Mouse (Mus musculus): ENCODE results near the gene Sh3gl3. TPM values are rescaled to one million over a fixed set of nuclear protein-coding genes. Genes with fewer than 3 reads are reported as not detected.
A peak's percentile ranks its signal among the peaks of the same experiment; 100 is the strongest.

Sh3gl3 gene
- total and polyA plus RNA-seq, 3 experiments = 0.27 to 0.70 (median 0.45) TPM

DNA sequence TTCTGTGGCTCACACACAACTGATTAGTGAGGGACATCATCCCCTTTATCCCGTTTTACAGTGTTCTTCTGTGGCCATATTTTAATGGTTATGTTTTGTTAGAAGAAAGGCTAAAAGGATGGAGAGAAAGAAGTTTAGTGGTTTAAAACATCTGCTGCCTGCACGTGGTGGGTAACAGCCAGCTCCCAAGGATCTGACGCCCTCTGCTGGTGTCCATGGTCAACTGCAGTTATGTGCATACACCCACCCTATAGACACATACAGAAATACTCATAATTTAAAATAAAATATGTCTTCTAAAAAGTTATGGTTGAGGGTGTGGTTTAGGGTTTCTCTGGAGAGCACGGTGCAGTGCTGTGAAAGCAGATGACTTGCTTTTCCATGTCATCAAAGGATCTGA lies 164.9 kb downstream of the Sh3gl3 start:
- H3K9ac ChIP-seq (ENCODE audit: low read depth, low read length) = no peak overlapping the region
- intact Hi-C loops (cut with DNase I) = loop anchor here (5.0 kb wide), 2 partner anchors 119 to 164 kb away; no protein-coding TSS in a partner anchor
- TF ChIP-seq POLR2A (IDR thresholded peaks at IDR 0.05; ENCODE audit: insufficient read depth, low read depth, low read length) = no peak
- peak; percentile 40 for TF ChIP-seq CTCF (IDR thresholded peaks at IDR 0.05)
- WGBS = 87% methylated on average over 4 of the region's 4 CpGs
- no peaks in the 10 kb centered on the region for H3K79me2 ChIP-seq (replicated peaks; ENCODE audit: control insufficient read depth, insufficient read depth, low read length)
- H3K4me1 ChIP-seq (ENCODE audit: control insufficient read depth, insufficient read depth, low read length) = peaks cover 5% of the 10 kb centered on the region
- no peak for DNase-seq
- H3K27me3 ChIP-seq (ENCODE audit: control insufficient read depth, insufficient read depth, low read length) = no peaks in the 10 kb centered on the region
- no peak overlapping the region for H3K4me3 ChIP-seq
- no peaks in the 10 kb centered on the region; the same call in 1 of the 2 replicates for H3K36me3 ChIP-seq (ENCODE audit: control insufficient read depth, insufficient read depth, low read length)
- H3K27ac ChIP-seq = no peak overlapping the region

DNA sequence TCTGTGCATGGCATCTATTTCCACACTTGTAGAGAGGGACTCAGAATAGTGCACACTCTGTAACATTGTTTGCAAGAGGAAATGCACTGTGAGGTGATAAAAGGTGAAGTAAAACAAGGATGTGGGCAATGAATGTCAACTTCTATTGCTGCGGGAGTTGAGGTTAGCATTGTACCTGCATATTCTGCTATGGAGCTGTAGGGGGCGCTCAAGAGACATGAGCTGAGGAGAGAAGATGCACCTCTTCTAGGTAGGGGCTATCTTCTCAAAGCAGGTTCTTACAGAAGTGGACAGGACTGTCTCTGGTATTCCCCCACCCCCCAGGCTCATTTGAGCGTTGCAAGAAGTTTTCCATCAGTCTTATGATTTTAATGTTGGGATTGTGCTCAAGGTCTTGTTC lies 165.6 kb downstream of the Sh3gl3 start:
- H3K27ac ChIP-seq = no peak overlapping the region
- TF ChIP-seq POLR2A (IDR thresholded peaks at IDR 0.05; ENCODE audit: insufficient read depth, low read depth, low read length) (no peak), CTCF (IDR thresholded peaks at IDR 0.05) (peak; percentile 90), EP300 (IDR thresholded peaks at IDR 0.05; ENCODE audit: insufficient read depth, low read depth, low read length) (no peak)
- H3K4me3 ChIP-seq = no peak overlapping the region
- no peak for DNase-seq
- 52% methylated on average over 3 of the region's 3 CpGs for WGBS
- H3K9ac ChIP-seq (ENCODE audit: low read depth, low read length) = no peak overlapping the region
- H3K4me1 ChIP-seq (ENCODE audit: control insufficient read depth, insufficient read depth, low read length) = peaks cover 5% of the 10 kb centered on the region
- intact Hi-C loops (cut with DNase I) = loop anchor here (5.0 kb wide), 2 partner anchors 118 to 163 kb away; no protein-coding TSS in a partner anchor
- H3K79me2 ChIP-seq (replicated peaks; ENCODE audit: control insufficient read depth, insufficient read depth, low read length) = no peaks in the 10 kb centered on the region
- no peaks in the 10 kb centered on the region for H3K27me3 ChIP-seq (ENCODE audit: control insufficient read depth, insufficient read depth, low read length)
- H3K36me3 ChIP-seq (ENCODE audit: control insufficient read depth, insufficient read depth, low read length) = no peaks in the 10 kb centered on the region; the same call in 1 of the 2 replicates

GRCm38 (mm10) chr7:82341476-82341875 lies 167.8 kb downstream of the Sh3gl3 start:
- Histone ChIP-seq H3K27ac (no peak overlapping the region), H3K4me1 (ENCODE audit: control insufficient read depth, insufficient read depth, low read length) (peaks cover 5% of the 10 kb centered on the region), H3K4me3 (no peak overlapping the region), H3K79me2 (replicated peaks; ENCODE audit: control insufficient read depth, insufficient read depth, low read length) (no peaks in the 10 kb centered on the region), H3K36me3 (ENCODE audit: control insufficient read depth, insufficient read depth, low read length) (no peaks in the 10 kb centered on the region; the same call in 1 of the 2 replicates), H3K27me3 (ENCODE audit: control insufficient read depth, insufficient read depth, low read length) (no peaks in the 10 kb centered on the region), H3K9ac (ENCODE audit: low read depth, low read length) (no peak overlapping the region)
- TF ChIP-seq EP300 (IDR thresholded peaks at IDR 0.05; ENCODE audit: insufficient read depth, low read depth, low read length) (no peak), POLR2A (IDR thresholded peaks at IDR 0.05; ENCODE audit: insufficient read depth, low read depth, low read length) (no peak), CTCF (IDR thresholded peaks at IDR 0.05) (no peak)
- 25% methylated on average over 8 of the region's 8 CpGs for WGBS
- peak; percentile 36 to 42 for DNase-seq
- intact Hi-C loops (cut with DNase I) = no loop called here

DNA sequence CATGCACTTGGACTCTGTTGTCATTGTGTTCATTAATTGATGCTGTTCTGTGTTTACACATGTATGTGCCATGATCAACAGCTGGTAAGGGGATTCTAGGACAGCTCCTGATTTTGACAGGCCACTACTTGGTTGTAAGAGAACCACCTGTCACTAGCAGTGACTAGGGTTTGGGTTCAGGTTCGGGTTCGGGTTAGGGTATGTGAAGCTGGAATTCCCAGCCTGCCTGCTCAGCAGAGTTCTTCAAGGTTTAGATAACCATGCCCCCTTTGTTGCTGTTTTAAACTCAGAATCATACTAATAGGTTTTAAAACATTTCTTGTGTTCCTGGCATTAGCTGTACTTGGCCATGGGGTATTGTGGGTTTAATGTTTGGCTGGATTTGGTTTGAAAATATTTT lies 173.1 kb downstream of the Sh3gl3 start:
- TF ChIP-seq POLR2A (IDR thresholded peaks at IDR 0.05; ENCODE audit: insufficient read depth, low read depth, low read length) (no peak), CTCF (IDR thresholded peaks at IDR 0.05) (no peak), EP300 (IDR thresholded peaks at IDR 0.05; ENCODE audit: insufficient read depth, low read depth, low read length) (no peak)
- Histone ChIP-seq H3K4me3 (no peak overlapping the region), H3K9ac (ENCODE audit: low read depth, low read length) (no peak overlapping the region), H3K4me1 (ENCODE audit: control insufficient read depth, insufficient read depth, low read length) (no peaks in the 10 kb centered on the region; the same call in 1 of the 2 replicates), H3K36me3 (ENCODE audit: control insufficient read depth, insufficient read depth, low read length) (no peaks in the 10 kb centered on the region; the same call in 1 of the 2 replicates), H3K27ac (no peak overlapping the region), H3K79me2 (replicated peaks; ENCODE audit: control insufficient read depth, insufficient read depth, low read length) (no peaks in the 10 kb centered on the region), H3K27me3 (ENCODE audit: control insufficient read depth, insufficient read depth, low read length) (no peaks in the 10 kb centered on the region)
- DNase-seq = no peak
- 86% methylated on average over 2 of the region's 2 CpGs for whole genome bisulfite sequencing
- intact Hi-C loops (cut with DNase I) = no loop called here

GRCm38 (mm10) chr7:82349796-82350195 lies 176.2 kb downstream of the Sh3gl3 start:
- TF ChIP-seq EP300 (IDR thresholded peaks at IDR 0.05; ENCODE audit: insufficient read depth, low read depth, low read length) (no peak), CTCF (IDR thresholded peaks at IDR 0.05) (no peak)
- intact Hi-C loops (cut with DNase I) = no loop called here
- WGBS = 84% methylated on average over 7 of the region's 7 CpGs
- no peak overlapping the region for H3K4me3 ChIP-seq
- DNase-seq = no peak
- H3K4me1 ChIP-seq (ENCODE audit: control insufficient read depth, insufficient read depth, low read length) = no peaks in the 10 kb centered on the region
- H3K79me2 ChIP-seq (replicated peaks; ENCODE audit: control insufficient read depth, insufficient read depth, low read length) = no peaks in the 10 kb centered on the region
- H3K27me3 ChIP-seq (ENCODE audit: control insufficient read depth, insufficient read depth, low read length) = no peaks in the 10 kb centered on the region
- no peak overlapping the region for H3K9ac ChIP-seq (ENCODE audit: low read depth, low read length)
- H3K27ac ChIP-seq = no peak overlapping the region
- H3K36me3 ChIP-seq (ENCODE audit: control insufficient read depth, insufficient read depth, low read length) = no peaks in the 10 kb centered on the region

DNA sequence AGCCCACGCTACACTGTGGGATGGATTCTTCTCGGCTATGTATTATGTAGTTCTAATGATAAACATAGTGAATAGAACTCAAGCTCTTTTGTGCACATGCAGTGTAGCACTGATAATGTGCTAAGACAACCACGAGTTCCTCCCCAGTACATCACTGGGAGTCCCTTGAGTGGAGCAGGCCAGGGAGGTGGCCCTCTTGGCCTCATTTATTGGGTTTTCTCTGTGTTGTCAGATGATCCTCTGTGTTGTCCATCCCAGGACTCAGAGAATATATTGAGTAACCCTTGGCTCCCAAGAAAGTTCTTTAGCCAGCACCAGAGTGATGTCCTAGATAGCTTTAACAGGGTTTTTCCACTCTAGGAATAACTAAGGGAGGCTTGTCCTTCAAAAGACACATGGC lies 176.8 kb downstream of the Sh3gl3 start:
- intact Hi-C loops (cut with DNase I) = no loop called here
- DNase-seq = peak in 1 of 2 experiments; percentile 27
- no peaks in the 10 kb centered on the region for H3K79me2 ChIP-seq (replicated peaks; ENCODE audit: control insufficient read depth, insufficient read depth, low read length)
- H3K9ac ChIP-seq (ENCODE audit: low read depth, low read length) = no peak overlapping the region
- H3K27me3 ChIP-seq (ENCODE audit: control insufficient read depth, insufficient read depth, low read length) = no peaks in the 10 kb centered on the region
- no peaks in the 10 kb centered on the region for H3K36me3 ChIP-seq (ENCODE audit: control insufficient read depth, insufficient read depth, low read length)
- H3K27ac ChIP-seq = no peak overlapping the region
- 78% methylated on average over 3 of the region's 3 CpGs for WGBS
- no peaks in the 10 kb centered on the region for H3K4me1 ChIP-seq (ENCODE audit: control insufficient read depth, insufficient read depth, low read length)
- H3K4me3 ChIP-seq = no peak overlapping the region
- TF ChIP-seq EP300 (IDR thresholded peaks at IDR 0.05; ENCODE audit: insufficient read depth, low read depth, low read length) = no peak
- no peak for TF ChIP-seq CTCF (IDR thresholded peaks at IDR 0.05)

Other genes starting within 250 kb of the Sh3gl3 start
- gene Hdgfl3, start 239.4 kb upstream of the Sh3gl3 start, total RNA-seq (2021) = 1 to 10 TPM; 7.8 to 8.0 TPM
- gene Hdgfl3, start 239.4 kb upstream of the Sh3gl3 start, polyA plus RNA-seq (2012; rRNA removed) = 1.8 and 2.8 TPM in 2 replicates
- gene Bnc1, start 181.5 kb upstream of the Sh3gl3 start, total RNA-seq (2021) = 1 to 10 TPM in 1 of 2 experiments, under 1 TPM in 1; 0.82 to 1.4 TPM
- gene Bnc1, start 181.5 kb upstream of the Sh3gl3 start, polyA plus RNA-seq (2012; rRNA removed) = 0.57 and 0.91 TPM in 2 replicates
- 1 to 10 TPM; 6.2 to 9.2 TPM for gene Adamtsl3, start 161.9 kb downstream of the Sh3gl3 start, total RNA-seq (2021)
- 2.0 and 4.4 TPM in 2 replicates for gene Adamtsl3, start 161.9 kb downstream of the Sh3gl3 start, polyA plus RNA-seq (2012; rRNA removed)

Measured in heart, adult 2 months (tissue).